Mouse (Mus musculus) heart, adult 11 months (tissue): ENCODE measurements around the gene Xpa.

Source experiments
- DNase-seq: peaks from one replicate; pipeline ENCODE4 v3.0.0; 2022

Gene Xpa

DNA sequence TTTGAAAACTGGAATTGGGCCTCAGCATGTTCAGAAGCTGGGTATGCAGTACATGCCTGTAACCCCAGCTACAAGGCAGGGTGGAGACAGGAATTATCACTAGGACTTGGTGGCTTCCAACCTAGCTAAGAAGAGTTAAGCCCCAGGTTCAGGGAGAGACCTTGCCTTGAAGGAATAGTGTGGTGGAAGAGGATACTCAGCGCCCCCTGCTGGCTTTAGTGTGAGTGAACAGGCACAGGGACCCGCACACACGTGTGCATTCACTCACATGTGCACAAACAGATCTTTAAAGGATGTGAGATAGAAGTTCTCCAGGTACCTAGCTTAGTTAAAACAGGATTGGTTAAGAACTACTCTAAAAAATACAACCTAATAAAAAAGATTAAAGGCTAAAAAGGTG lies 51.8 kb downstream of the Xpa start:
- no peak for DNase-seq

DNA sequence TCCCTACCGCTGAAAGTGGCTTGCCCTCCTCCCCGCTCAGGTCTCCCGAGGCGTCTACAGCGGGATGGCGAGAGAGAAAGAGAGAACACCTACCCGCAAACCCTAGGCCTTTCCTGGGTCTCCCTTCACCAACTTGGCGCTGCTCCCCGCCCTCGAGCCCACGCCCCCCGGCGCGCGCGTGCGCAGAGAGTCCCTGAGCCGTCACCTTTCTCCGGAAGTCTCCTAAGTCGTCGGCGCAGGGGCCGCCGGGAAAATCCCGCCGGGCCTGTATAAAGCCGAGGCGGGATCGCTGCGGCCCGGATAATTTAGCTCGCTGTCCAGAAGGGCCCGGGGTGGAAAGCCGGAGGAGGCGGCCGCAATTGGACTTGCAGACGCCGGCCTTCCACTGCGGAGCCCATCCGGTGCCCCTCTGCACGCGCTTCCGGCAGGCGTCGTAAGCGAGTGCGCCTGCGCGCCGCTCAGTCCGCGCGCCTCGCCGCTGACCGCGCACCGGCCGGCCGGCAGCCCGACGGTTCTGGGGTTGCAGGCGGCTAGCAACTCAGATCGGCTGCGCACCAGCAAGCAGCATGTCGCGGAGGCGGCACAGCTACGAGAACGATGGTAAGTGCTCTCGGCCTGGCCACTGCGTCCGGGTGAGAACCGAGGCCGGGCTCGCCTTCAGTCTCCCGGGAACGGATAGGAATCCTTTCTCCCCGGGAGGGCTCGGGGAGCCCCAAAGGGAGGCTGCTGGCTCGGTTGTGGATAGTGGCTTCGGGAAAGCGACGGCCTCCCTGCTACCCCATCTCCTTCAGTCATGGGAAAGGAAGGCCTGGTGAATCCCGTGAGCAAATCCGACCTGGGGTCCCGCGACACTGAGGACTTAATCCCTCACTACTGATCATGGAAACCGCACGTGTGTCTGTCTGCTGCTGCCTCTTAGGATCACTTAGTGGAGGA lies 57.6 kb downstream of the Xpa start, which contains the start of the genes Ncbp1 and Tstd2:
TSS of gene Ncbp1 (plus strand) at position 327 of the 936 bp plus-strand sequence.
TSS of gene Tstd2 (minus strand) at position 408 of the 936 bp plus-strand sequence.
- peak; percentile 99 for DNase-seq

GRCm38 (mm10) chr4:46137629-46138286 lies 58.4 kb downstream of the Xpa start:
- peak; percentile 85 for DNase-seq

- DNase-seq = no peak
These were observed 64.3 kb downstream of the Xpa start for GRCm38 (mm10) chr4:46131791-46132190.

- peak; percentile 80 for DNase-seq
These were observed 65.9 kb downstream of the Xpa start for GRCm38 (mm10) chr4:46130221-46130620.

DNA sequence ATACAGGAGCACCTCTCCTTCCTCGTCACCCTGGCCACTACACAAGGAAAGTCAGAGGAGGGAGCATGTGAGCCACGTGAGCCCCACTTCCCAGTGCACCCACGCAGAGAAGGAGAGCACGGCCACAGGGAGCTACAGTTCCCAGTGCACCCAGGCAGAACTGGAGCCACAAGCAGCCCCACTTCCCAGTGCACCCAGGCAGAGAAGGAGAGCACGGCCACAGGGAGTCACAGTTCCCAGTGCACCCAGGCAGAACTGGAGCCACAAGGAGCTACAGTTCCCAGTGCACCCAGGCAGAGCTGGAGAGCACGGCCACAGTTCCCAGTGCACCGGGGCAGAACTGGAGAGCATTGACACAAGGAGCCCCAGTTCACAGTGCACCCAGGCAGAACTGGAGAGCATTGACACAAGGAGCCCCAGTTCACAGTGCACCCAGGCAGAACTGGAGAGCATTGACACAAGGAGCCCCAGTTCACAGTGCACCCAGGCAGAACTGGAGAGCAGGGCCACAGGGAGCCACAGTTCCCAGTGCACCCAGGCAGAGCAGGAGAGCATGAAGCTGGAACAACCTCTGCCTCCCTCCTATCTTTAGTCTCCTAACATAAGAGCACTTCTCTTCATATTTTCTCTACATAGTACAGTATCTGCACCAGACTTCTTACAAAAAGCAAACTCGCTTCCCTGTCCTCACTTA lies 66.7 kb downstream of the Xpa start:
- peak; percentile 72 for DNase-seq

GRCm38 (mm10) chr4:46126541-46126940 lies 69.6 kb downstream of the Xpa start:
- peak; percentile 92 for DNase-seq

- DNase-seq = peak; percentile 69
These were observed 72.8 kb downstream of the Xpa start for GRCm38 (mm10) chr4:46123358-46123757.

DNA sequence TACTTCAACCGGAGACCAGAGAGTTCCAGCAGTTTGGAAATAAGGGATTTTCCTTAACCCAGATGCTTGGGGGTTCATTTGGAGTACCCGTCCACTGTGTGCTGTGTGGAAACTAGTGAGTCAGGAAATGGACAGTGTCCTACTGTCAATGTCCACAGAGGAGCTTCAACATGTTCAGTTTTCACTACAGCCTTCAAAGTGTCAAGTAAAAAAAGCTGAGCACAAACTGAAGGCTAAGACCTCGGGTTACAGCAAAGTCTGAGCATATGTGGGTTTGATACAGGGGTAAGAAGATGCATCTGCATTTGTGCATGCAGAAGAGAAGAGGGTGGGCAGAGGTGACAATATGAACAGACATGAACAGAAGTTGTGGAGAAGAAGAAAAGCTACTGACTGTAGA lies 75.3 kb downstream of the Xpa start:
- peak; percentile 76 for DNase-seq

DNA sequence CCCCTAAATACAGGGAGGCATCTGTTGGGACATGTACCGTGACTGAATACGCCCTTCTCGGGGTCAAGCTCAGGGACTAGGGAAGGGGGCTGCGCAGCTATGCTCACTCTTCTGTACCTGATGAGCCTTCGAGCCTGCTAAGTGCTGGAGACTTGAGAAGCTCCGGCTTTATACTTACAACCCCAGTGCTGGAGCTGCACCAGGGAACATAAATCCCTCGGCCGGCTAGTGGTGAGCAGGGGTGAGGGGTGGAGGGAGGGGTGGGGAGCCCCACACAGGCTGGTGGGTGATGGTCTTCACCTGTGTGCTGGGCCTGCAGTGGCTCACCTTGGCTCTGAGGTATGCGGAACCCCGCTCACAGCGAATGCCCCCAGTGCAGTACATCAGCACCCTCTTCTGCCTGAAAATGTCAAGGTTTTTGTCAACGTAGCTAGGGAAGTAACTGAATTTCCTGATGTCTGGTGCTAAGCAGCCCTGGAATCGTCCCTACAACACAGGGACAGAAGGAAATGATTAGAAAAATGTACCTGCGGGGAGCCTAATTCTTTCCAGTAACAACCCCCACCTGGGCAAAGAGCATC lies 76.5 kb downstream of the Xpa start:
- peak; percentile 87 for DNase-seq

DNA sequence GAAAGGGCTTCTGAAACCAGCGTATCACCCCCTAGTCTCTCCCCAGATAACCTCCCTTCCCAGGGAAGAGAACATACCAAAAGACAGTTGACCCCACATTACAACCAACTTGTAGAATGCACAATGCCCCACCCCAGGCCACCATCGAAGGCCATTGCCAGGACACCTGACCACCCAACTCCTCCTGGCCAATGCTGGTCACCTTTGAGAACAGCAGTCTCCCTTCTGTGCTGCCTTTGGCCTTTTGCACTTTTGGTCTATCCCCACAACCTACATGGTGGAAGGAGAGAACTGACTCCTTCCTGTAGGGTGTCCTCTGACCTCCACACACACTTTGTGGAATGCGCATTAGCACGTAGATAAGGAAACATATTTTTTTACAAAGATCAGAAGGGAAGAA lies 78.6 kb downstream of the Xpa start:
- peak; percentile 87 for DNase-seq

- peak; percentile 94 for DNase-seq
These were observed 79.5 kb downstream of the Xpa start for GRCm38 (mm10) chr4:46116544-46117175.

DNA sequence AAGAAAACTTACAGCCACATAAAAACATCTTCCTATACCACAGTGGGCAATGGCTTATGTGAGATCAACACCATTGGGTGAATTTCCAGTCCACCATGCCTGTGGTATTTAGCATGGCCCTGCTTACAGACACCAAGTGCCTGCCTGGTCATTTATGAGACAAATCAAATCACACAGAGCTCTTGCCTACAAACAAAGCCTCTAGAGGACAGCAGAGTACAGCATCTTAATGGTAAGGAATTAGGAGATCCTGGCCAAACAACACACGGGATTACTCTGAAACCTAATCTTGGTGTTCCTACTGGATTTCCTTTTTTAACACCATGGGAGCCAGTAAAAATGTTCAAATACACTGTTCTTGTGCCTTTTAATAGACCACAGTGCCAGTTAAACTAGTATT lies 80.8 kb downstream of the Xpa start:
- DNase-seq = no peak

GRCm38 (mm10) chr4:46111361-46111760 lies 84.8 kb downstream of the Xpa start:
- peak; percentile 81 for DNase-seq

DNA sequence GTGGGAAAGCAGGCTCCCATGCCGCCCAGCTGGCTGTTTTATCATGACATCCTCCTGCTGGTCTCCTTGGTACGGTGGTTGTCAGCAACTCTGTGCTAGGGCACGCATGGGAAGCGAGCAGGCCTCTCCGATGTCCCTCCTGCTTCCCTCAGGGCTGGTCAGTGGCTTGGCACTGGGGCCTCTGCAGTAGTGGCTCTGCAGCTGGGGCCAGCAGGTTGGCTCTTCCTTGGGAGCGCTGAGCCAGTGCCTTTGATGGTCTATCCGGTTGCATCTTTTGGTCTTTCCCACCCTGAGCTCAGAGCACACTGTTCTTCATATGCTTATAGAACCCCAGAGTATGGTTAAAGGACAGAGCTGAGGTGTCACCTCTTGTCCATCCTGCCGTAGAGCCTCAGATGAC lies 86.0 kb downstream of the Xpa start:
- peak; percentile 90 for DNase-seq
